ENCODE assay signal across 15 mouse cellular contexts in genomic region chr6:148599473-148599872, GRCm38 (mm10).
DNase-seq lines count a peak whose midpoint lies in the region; ATAC-seq and TF ChIP-seq lines count a peak whose summit lies in the region.
"Had no signal": no experiment of that assay in that cellular context is flagged by ENCODE, and none has a peak within 500 bp of the region (broad histone marks: within the 10 kb centered on the region; RNA-seq: fewer than 3 reads in every experiment).

No protein-coding gene starts in this region.

- DNase-seq in forebrain, embryonic 10.5 days (ENCODE audit: extremely low spot score, low spot score), result no peak
- DNase-seq in midbrain, embryonic 11.5 days (ENCODE audit: low spot score, missing footprints), result no peak
- no peak for DNase-seq in midbrain, postnatal 0 days (ENCODE audit: low spot score)
- no peak for DNase-seq in hindbrain, embryonic 14.5 days (ENCODE audit: low spot score)
- no peak for DNase-seq in cerebellum, adult 18-20 months
- DNase-seq: heart, postnatal 14 days; kidney, adult 18-20 months; liver; lung, adult 2 months had no signal

- peaks cover 25% of the 10 kb centered on the region for H3K4me1 ChIP-seq in forebrain, embryonic 10.5 days
- peaks cover 10% of the 10 kb centered on the region for H3K4me1 ChIP-seq in forebrain, embryonic 16.5 days (replicated peaks; ENCODE audit: control insufficient read depth, insufficient read depth, low read length)
- peaks cover 8% of the 10 kb centered on the region; the same call in 1 of the 2 replicates for H3K4me1 ChIP-seq in midbrain, embryonic 11.5 days (ENCODE audit: control insufficient read depth, insufficient read depth, low read length)
- peaks cover 6% of the 10 kb centered on the region; the same call in 1 of the 2 replicates for H3K4me1 ChIP-seq in midbrain, postnatal 0 days (ENCODE audit: insufficient read depth, low read length)
- H3K4me1 ChIP-seq in hindbrain, embryonic 14.5 days (replicated peaks; ENCODE audit: control insufficient read depth, insufficient read depth, low read length), result peaks cover 12% of the 10 kb centered on the region; the same call in 1 of the 2 replicates
- peaks cover 25% of the 10 kb centered on the region for H3K4me1 ChIP-seq in neural tube, embryonic 13.5 days (replicated peaks)

- no peak overlapping the region for H3K9ac ChIP-seq in forebrain, embryonic 16.5 days (replicated peaks; ENCODE audit: low read depth, low read length)
- H3K9ac ChIP-seq in midbrain, embryonic 11.5 days (ENCODE audit: low read length), result no peak overlapping the region
- H3K9ac ChIP-seq in midbrain, postnatal 0 days (replicated peaks; ENCODE audit: low read length, poor library complexity, severe bottlenecking), result no peak overlapping the region
- no peak overlapping the region for H3K9ac ChIP-seq in hindbrain, embryonic 14.5 days
- 0 out of 2 replicates have a peak overlapping the region, but pooled peaks have one; percentile 47 for H3K9ac ChIP-seq in neural tube, embryonic 13.5 days

- WGBS in forebrain, embryonic 10.5 days, result 65% methylated on average over 4 of the region's 4 CpGs
- 69% methylated on average over 4 of the region's 4 CpGs for WGBS in forebrain, embryonic 16.5 days
- WGBS in midbrain, embryonic 11.5 days, result 73% methylated on average over 4 of the region's 4 CpGs
- WGBS in midbrain, postnatal 0 days, result 76% methylated on average over 4 of the region's 4 CpGs
- WGBS in hindbrain, embryonic 14.5 days, result 79% methylated on average over 4 of the region's 4 CpGs
- 61% methylated on average over 4 of the region's 4 CpGs for WGBS in neural tube, embryonic 13.5 days

- no peaks in the 10 kb centered on the region for H3K36me3 ChIP-seq in forebrain, embryonic 10.5 days (replicated peaks)
- no peaks in the 10 kb centered on the region for H3K36me3 ChIP-seq in forebrain, embryonic 16.5 days (ENCODE audit: control insufficient read depth, insufficient read depth)
- no peaks in the 10 kb centered on the region for H3K36me3 ChIP-seq in midbrain, embryonic 11.5 days (ENCODE audit: control insufficient read depth, insufficient read depth, low read length)
- H3K36me3 ChIP-seq in midbrain, postnatal 0 days (ENCODE audit: insufficient read depth, low read length), result no peaks in the 10 kb centered on the region
- no peaks in the 10 kb centered on the region for H3K36me3 ChIP-seq in hindbrain, embryonic 14.5 days (replicated peaks; ENCODE audit: control insufficient read depth, insufficient read depth)
- H3K36me3 ChIP-seq in neural tube, embryonic 13.5 days, result no peaks in the 10 kb centered on the region

- no peak overlapping the region for H3K4me2 ChIP-seq in forebrain, embryonic 16.5 days (ENCODE audit: low read length)
- H3K4me2 ChIP-seq in midbrain, embryonic 11.5 days, result no peak overlapping the region; the same call in 1 of the 2 replicates
- H3K4me2 ChIP-seq in midbrain, postnatal 0 days (ENCODE audit: low read depth, low read length, poor library complexity, severe bottlenecking), result no peak overlapping the region
- H3K4me2 ChIP-seq in hindbrain, embryonic 14.5 days (replicated peaks), result no peak overlapping the region
- peak overlapping the region; percentile 51 for H3K4me2 ChIP-seq in neural tube, embryonic 13.5 days

- H3K9me3 ChIP-seq in forebrain, embryonic 10.5 days, result no peaks in the 10 kb centered on the region
- no peaks in the 10 kb centered on the region for H3K9me3 ChIP-seq in forebrain, embryonic 16.5 days (ENCODE audit: control insufficient read depth, low read length)
- no peaks in the 10 kb centered on the region for H3K9me3 ChIP-seq in midbrain, embryonic 11.5 days (ENCODE audit: control insufficient read depth, low read length)
- H3K9me3 ChIP-seq in midbrain, postnatal 0 days (ENCODE audit: low read length), result no peaks in the 10 kb centered on the region
- no peaks in the 10 kb centered on the region for H3K9me3 ChIP-seq in hindbrain, embryonic 14.5 days (ENCODE audit: control insufficient read depth, low read length)
- no peaks in the 10 kb centered on the region for H3K9me3 ChIP-seq in neural tube, embryonic 13.5 days

- peaks cover 7% of the 10 kb centered on the region for H3K27me3 ChIP-seq in forebrain, embryonic 10.5 days (ENCODE audit: poor library complexity, severe bottlenecking)
- no peaks in the 10 kb centered on the region for H3K27me3 ChIP-seq in forebrain, embryonic 16.5 days (replicated peaks; ENCODE audit: control insufficient read depth, insufficient read depth, low read length)
- no peaks in the 10 kb centered on the region for H3K27me3 ChIP-seq in midbrain, embryonic 11.5 days (ENCODE audit: control insufficient read depth, insufficient read depth, low read length)
- no peaks in the 10 kb centered on the region for H3K27me3 ChIP-seq in midbrain, postnatal 0 days (ENCODE audit: insufficient read depth, low read length)
- no peaks in the 10 kb centered on the region for H3K27me3 ChIP-seq in hindbrain, embryonic 14.5 days (ENCODE audit: control insufficient read depth, insufficient read depth, low read length)
- H3K27me3 ChIP-seq in neural tube, embryonic 13.5 days, result no peaks in the 10 kb centered on the region
- H3K27me3 ChIP-seq: CH12.LX, Patski had no signal

- no peak for TF ChIP-seq CTCF in midbrain, postnatal 0 days (IDR thresholded peaks at IDR 0.05)

- ATAC-seq in forebrain, embryonic 16.5 days, result no peak
- peak; percentile 38; the same call in 1 of the 2 replicates for ATAC-seq in midbrain, embryonic 11.5 days (ENCODE audit: low FRiP score)
- ATAC-seq in midbrain, postnatal 0 days (ENCODE audit: low FRiP score), result no peak
- 0 out of 2 replicates have a peak, but pooled peaks have one; percentile 16 for ATAC-seq in hindbrain, embryonic 14.5 days (ENCODE audit: low FRiP score)
- peak; percentile 34; the same call in 1 of the 2 replicates for ATAC-seq in neural tube, embryonic 13.5 days (ENCODE audit: low read depth)
- no peak for ATAC-seq in granulocyte monocyte progenitor cell, adult 5-6 weeks (replicated peaks; ENCODE audit: poor library complexity, severe bottlenecking)
- ATAC-seq: Patski had no signal

- peak overlapping the region; percentile 40; the same call in 1 of the 2 replicates for H3K4me3 ChIP-seq in forebrain, embryonic 10.5 days
- no peak overlapping the region for H3K4me3 ChIP-seq in forebrain, embryonic 16.5 days (replicated peaks; ENCODE audit: low read length)
- H3K4me3 ChIP-seq in midbrain, embryonic 11.5 days (ENCODE audit: low read depth, low read length), result no peak overlapping the region
- H3K4me3 ChIP-seq in midbrain, postnatal 0 days (ENCODE audit: low read depth, low read length), result no peak overlapping the region
- no peak overlapping the region for H3K4me3 ChIP-seq in hindbrain, embryonic 14.5 days (replicated peaks; ENCODE audit: low read length)
- H3K4me3 ChIP-seq in neural tube, embryonic 13.5 days, result no peak overlapping the region

- H3K27ac ChIP-seq in forebrain, embryonic 10.5 days, result peak overlapping the region; percentile 84
- H3K27ac ChIP-seq in forebrain, embryonic 16.5 days (ENCODE audit: low read length), result no peak overlapping the region
- no peak overlapping the region for H3K27ac ChIP-seq in midbrain, embryonic 11.5 days (ENCODE audit: low read depth, low read length)
- H3K27ac ChIP-seq in midbrain, postnatal 0 days (ENCODE audit: low read depth, low read length), result no peak overlapping the region
- 0 out of 2 replicates have a peak overlapping the region, but pooled peaks have one; percentile 33 for H3K27ac ChIP-seq in hindbrain, embryonic 14.5 days
- peak overlapping the region; percentile 70 for H3K27ac ChIP-seq in neural tube, embryonic 13.5 days (replicated peaks)
- H3K27ac ChIP-seq: macrophage had no signal

Comparison
In these comparisons a context has a peak if more than half of its experiments do, and no peak if none do; other contexts are left out.
1. H3K27ac ChIP-seq: peak in forebrain, embryonic 10.5 days (single experiment), hindbrain, embryonic 14.5 days (single experiment) and neural tube, embryonic 13.5 days (single experiment); none in forebrain, embryonic 16.5 days (single experiment), midbrain, embryonic 11.5 days (single experiment) and midbrain, postnatal 0 days (single experiment).
2. ATAC-seq: peak in midbrain, embryonic 11.5 days (single experiment), hindbrain, embryonic 14.5 days (single experiment) and neural tube, embryonic 13.5 days (single experiment); none in forebrain, embryonic 16.5 days (single experiment), midbrain, postnatal 0 days (single experiment) and granulocyte monocyte progenitor cell, adult 5-6 weeks (single experiment).